Mouse (Mus musculus) thymus, adult 18-20 months (tissue): Measurements from ENCODE around the gene Adgra1.

Experiments used
- DNase-seq, 2 experiments: peaks; one replicate each; pipeline ENCODE4 v3.0.0; 2022; ENCODE audit warnings: mixed read lengths in 2 of 2

Adgra1 gene

GRCm38 (mm10) chr7:139850677-139851076 is 16.7 kb downstream of the Adgra1 start:
- no peak for DNase-seq

- no peak for DNase-seq
Measured at GRCm38 (mm10) chr7:139851098-139851497, 17.1 kb downstream of the Adgra1 start.

GRCm38 (mm10) chr7:139855261-139855660 is 21.3 kb downstream of the Adgra1 start:
- DNase-seq, result no peak

- DNase-seq, result no peak
Measured at GRCm38 (mm10) chr7:139861411-139861810, 27.4 kb downstream of the Adgra1 start.

- no peak for DNase-seq
Measured at GRCm38 (mm10) chr7:139863076-139863475, 29.1 kb downstream of the Adgra1 start.

GRCm38 (mm10) chr7:139864253-139864652 is 30.3 kb downstream of the Adgra1 start:
- no peak for DNase-seq

- DNase-seq, result no peak
Measured at GRCm38 (mm10) chr7:139864871-139865270, 30.9 kb downstream of the Adgra1 start.

- DNase-seq, result no peak
Measured at GRCm38 (mm10) chr7:139871014-139871413, 37.0 kb downstream of the Adgra1 start.

- DNase-seq, result no peak
Measured at GRCm38 (mm10) chr7:139877167-139877792, 43.3 kb downstream of the Adgra1 start.

- no peak for DNase-seq
Measured at GRCm38 (mm10) chr7:139878122-139878521, 44.1 kb downstream of the Adgra1 start.

- no peak for DNase-seq
Measured at GRCm38 (mm10) chr7:139878621-139879020, 44.6 kb downstream of the Adgra1 start.

GRCm38 (mm10) chr7:139883545-139883944 is 49.6 kb downstream of the Adgra1 start:
- no peak for DNase-seq

- DNase-seq, result no peak
Measured at GRCm38 (mm10) chr7:139891779-139892178, 57.8 kb downstream of the Adgra1 start.

GRCm38 (mm10) chr7:139894655-139895557 is 60.9 kb downstream of the Adgra1 start, which contains the start of gene Kndc1:
Kndc1 (plus strand) TSS chr7:139894696.
- DNase-seq, result no peak

GRCm38 (mm10) chr7:139896271-139896670 is 62.3 kb downstream of the Adgra1 start:
- DNase-seq, result no peak

- no peak for DNase-seq
Measured at GRCm38 (mm10) chr7:139896796-139897195, 62.8 kb downstream of the Adgra1 start.

- no peak for DNase-seq
Measured at GRCm38 (mm10) chr7:139898606-139899005, 64.6 kb downstream of the Adgra1 start.

- DNase-seq, result no peak
Measured at GRCm38 (mm10) chr7:139899505-139899904, 65.5 kb downstream of the Adgra1 start.

GRCm38 (mm10) chr7:139900456-139900855 is 66.5 kb downstream of the Adgra1 start:
- DNase-seq, result no peak

GRCm38 (mm10) chr7:139900896-139901295 is 66.9 kb downstream of the Adgra1 start:
- DNase-seq, result no peak

GRCm38 (mm10) chr7:139901981-139902380 is 68.0 kb downstream of the Adgra1 start:
- DNase-seq, result no peak

GRCm38 (mm10) chr7:139905261-139905660 is 71.3 kb downstream of the Adgra1 start:
- DNase-seq, result no peak

- no peak for DNase-seq
Measured at GRCm38 (mm10) chr7:139905661-139906060, 71.7 kb downstream of the Adgra1 start.

GRCm38 (mm10) chr7:139908176-139908575 is 74.2 kb downstream of the Adgra1 start:
- no peak for DNase-seq
